Mouse (Mus musculus) heart, postnatal 0 days (tissue): Measurements from ENCODE around the gene Micall1.

Experiments used
- CTCF ChIP-seq: IDR thresholded peaks from 2 replicates; pipeline ENCODE4 v1.5.1; 2016; ENCODE audit warnings: antibody characterized with exemption, control low read depth, low read depth
- EP300 ChIP-seq: IDR thresholded peaks from 2 replicates; pipeline ENCODE4 v1.6.1; 2016; ENCODE audit warnings: antibody characterized with exemption, low read depth

- no peak for TF ChIP-seq EP300
- no peak for TF ChIP-seq CTCF
Measured at GRCm38 (mm10) chr15:79115276-79115675, 6.6 kb downstream of the Micall1 start.
